Mouse (Mus musculus): Measurements from ENCODE around the gene Zfp142. TPM values are rescaled to one million over a fixed set of nuclear protein-coding genes. Genes with fewer than 3 reads are reported as not detected.

The Zfp142 gene
- total RNA-seq (2021), result 10 to 100 TPM; 15.7 to 15.8 TPM
- long read RNA-seq, experiment 1, partial matches to known transcripts, result 4 of 7 reads
- long read RNA-seq, experiment 1, other reads (novel, unspliced or antisense), result 3 of 7 reads
- long read RNA-seq, experiment 2, partial matches to known transcripts, result 10 of 11 reads
- long read RNA-seq, experiment 2, other reads (novel, unspliced or antisense), result 1 of 11 reads

DNA sequence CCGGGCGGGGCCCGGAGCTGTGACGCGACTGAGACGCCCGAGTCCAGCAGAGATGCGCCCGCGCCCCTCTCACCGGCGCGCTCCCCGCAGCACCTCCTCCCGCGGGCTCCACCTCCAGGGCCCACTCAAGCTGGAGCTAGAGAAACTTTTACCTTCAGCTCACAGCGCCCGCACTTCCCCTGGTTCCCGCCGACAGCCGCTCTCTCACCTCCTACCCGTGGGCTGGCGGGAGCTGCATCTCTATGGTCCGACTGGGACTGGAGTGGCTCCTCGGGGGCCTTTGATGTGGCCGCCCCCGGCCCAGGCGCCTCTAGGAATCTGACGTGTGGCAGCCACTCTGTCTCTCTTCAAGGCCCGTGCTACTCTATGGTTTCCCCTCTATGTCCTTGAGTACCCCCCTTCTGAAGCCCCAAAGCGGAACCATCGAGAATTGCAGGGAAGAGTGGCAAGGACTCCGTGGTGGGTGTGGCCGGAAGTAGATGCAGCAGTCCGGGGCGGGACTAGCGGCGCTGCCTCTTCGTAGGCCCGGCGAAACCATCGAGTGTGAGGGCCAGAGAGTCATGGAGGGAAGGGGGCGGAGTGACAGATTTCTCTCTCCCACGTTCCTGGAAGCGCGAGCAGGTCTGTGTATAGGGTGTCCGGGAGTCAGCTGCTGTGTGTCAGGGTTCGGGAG is at the start of gene Zfp142, which contains the start of gene Bcs1l:
TSS of gene Zfp142 (minus strand) at position 474 of the 673 bp plus-strand sequence.
TSS of gene Bcs1l (plus strand) at position 517 of the 673 bp plus-strand sequence.
- peak; percentile 90 to 99 for DNase-seq (ENCODE audit: low spot score in 2 of 2)

DNA sequence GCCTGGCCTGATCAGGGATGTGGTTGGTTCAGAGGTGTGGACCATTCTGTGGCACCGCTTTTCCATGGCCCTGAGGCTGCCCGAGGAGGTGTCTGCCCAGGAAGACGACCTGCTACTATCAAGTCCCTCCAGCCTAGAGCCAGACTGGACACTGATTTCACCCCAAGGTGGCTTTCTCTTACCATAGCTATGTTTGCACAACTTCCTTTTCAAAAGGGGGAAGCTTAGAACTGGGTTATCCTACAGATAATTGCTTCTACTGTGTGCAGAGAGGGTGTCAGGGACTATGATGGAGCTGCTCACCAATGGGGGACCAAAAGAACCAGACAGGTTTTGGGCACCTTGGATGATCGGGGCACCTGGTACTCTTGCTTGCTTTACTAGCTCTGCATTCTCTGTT is 44.7 kb upstream of the Zfp142 start:
- no peak for DNase-seq (ENCODE audit: low spot score in 2 of 2)

DNA sequence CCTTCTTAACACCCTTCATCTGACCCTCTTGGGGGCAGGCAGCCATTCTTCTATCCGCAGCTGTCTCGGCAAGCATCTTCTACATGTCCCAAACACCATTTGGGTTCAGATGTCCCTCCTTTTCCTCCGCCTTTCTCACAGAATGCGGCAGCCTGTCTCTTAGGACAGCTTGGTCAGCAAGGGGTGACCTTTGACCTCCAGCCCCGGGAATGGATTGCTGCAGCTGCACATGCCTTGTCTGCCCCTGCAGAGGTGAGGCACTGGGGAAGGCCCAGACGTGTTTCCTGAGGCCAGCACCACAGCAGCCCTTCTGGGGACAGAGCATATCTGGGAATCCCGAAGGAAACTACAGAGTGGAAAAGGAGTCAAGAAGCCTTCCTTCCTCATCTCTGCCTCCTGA is 40.0 kb upstream of the Zfp142 start:
- DNase-seq (ENCODE audit: low spot score in 2 of 2), result no peak

DNA sequence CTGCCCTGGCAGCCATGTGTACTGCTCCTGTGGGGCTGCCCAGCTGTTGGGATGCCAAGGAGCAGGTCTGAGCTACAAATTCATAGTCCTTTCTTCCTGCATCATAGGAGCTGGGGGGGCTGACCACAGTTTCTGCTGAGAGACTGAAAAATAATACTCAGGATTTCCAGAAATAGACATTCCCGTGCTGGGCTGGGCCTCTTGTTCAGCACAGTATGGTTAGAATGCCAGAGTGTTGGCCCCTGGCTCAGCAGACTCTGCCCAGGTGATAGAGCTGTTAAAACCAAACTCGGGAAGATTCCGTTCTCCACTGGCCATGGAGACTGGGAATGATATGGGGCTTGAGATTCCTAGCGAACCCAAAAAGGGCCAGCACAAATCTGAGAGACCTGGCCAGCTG is 38.0 kb upstream of the Zfp142 start:
- DNase-seq (ENCODE audit: low spot score in 2 of 2), result no peak

DNA sequence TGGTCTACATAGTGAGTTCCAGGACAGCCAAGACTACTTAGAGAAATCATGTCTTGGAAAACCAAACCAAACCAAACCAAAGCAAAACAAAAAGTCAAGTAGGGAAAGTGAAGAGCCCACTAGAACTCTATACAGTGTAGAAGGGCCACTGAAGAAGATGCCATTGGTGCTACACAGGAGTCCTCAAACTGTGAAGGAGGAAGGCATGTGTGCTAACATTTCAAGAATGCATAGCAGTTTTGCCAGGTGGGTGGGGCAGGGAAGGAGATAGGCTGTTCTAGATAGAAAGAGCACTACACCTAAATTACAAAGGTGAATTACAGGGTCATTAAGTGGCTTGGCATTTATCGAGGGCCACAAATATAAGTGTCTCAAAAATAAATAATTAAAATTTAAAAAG is 36.1 kb upstream of the Zfp142 start:
- DNase-seq (ENCODE audit: low spot score in 2 of 2), result no peak

DNA sequence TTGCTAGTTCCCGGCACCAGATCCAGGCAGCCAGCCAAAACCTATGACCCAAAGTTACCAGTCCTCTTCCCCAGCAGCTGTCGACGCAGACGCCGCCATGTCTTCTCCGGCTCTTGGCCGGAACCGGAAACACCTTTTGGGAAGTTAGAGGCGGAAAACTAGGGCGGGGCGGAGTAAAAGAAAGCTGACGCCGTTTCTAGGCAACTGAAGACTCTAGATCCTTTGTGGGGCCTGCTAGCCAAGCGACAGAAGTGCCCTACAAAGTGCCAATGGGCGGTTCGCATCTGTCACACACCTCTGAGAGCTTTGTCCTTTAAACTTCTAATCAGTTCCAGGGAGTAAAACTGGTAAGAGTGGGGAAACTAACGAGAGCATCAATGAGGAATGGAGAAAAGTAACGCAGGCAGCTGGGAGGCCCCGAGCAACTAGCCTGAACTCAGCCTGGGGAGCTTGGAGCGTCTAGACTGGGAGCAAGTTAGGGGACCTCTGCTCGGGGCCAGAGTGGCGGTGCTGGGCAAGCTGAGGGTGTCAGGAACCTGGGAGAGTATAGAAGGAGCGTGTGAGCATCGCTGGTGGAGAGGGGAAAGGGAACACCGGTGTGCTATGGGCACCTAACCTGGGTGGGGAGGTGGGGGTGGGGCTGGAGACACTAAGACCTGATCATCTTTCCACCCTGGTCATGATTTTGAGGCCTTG is 13.4 kb upstream of the Zfp142 start, which contains the start of the genes Rnf25 and Stk36:
TSS of gene Rnf25 (minus strand) at position 131 of the 696 bp plus-strand sequence.
TSS of gene Stk36 (plus strand) at position 179 of the 696 bp plus-strand sequence.
- DNase-seq (ENCODE audit: low spot score in 2 of 2), result peak; percentile 49 to 75

DNA sequence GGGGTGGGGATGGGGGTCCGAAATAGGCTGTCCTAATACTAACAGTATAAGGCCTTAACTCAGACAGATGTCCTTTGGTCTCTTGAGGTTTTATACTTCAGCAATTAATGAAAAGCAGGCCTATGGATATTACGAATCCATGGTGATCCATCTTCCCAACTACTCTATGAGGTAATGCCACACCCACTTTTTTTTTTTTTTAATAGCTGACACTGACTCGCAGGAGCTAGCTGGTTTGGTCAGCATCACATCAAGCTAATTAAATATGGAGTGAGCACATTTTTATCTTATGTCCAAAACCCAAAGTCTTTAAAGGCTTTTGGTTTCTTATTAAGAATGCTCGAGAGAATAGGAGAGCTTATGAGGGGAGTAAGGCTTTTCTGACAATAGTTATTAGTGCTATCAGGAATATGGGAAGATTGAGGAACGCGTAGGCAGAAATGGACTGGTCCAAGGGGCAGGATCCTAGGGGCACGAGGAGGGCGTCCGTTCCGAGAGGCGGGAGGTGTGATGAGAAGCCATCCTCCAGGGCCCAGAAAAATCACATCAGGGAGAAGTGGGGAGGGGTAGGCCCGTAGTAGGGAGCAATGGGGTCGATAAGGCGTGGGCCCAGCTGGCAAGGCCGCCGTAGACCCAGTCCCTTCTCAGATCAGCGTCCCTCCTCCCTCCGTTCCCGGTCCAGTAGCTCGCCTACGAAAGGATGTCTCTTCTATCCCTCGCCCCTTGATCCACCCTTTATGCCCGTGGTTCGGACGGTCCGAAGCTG is 12.6 kb upstream of the Zfp142 start:
- no peak for DNase-seq (ENCODE audit: low spot score in 2 of 2)

DNA sequence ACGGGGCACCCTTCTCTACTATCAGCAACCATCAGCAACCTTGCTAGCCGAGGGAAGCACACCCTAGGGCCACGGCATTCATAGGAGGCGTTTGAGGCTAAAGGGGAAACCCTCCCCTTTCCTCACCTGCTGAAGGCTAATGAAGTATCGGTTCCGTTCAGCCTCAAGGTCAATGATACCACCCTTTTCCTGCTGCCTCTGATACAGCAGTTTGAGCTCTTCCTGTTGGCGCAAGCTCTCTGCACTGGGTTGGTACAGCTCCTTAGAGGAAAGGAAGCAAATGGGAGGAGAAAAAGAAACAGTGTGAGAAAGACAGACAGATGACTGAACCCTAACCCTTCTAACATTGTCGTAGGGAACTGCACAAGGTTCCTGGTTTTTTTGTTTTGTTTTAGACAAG is 6.4 kb upstream of the Zfp142 start:
- DNase-seq (ENCODE audit: low spot score in 2 of 2), result no peak

DNA sequence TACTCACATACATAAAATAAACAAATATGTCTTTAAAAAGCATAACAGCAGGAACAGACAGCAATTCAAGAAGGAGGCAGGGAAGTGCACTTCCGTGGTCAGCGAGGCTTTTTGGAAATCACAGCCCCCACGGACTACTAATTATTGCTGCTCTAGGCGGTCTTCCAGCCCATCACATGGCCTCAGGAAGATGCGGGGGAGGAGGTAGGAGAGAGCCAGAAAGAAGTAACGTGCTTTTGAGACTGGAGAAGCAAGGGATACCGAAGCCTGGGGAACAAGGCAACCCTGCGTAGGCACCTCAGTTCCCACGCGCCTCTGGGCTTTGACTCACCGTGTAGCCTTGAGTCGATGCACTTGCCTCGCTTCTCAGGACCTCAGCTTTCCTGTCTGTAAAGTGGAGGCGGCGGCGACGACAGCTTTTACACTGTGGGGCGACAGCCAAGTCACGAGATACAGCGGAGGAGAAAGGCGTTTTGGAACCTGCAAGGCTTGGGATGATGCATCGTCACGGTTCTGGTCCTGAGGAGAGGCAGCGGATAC is 743 bp downstream of the Zfp142 start:
- no peak for DNase-seq (ENCODE audit: low spot score in 2 of 2)

DNA sequence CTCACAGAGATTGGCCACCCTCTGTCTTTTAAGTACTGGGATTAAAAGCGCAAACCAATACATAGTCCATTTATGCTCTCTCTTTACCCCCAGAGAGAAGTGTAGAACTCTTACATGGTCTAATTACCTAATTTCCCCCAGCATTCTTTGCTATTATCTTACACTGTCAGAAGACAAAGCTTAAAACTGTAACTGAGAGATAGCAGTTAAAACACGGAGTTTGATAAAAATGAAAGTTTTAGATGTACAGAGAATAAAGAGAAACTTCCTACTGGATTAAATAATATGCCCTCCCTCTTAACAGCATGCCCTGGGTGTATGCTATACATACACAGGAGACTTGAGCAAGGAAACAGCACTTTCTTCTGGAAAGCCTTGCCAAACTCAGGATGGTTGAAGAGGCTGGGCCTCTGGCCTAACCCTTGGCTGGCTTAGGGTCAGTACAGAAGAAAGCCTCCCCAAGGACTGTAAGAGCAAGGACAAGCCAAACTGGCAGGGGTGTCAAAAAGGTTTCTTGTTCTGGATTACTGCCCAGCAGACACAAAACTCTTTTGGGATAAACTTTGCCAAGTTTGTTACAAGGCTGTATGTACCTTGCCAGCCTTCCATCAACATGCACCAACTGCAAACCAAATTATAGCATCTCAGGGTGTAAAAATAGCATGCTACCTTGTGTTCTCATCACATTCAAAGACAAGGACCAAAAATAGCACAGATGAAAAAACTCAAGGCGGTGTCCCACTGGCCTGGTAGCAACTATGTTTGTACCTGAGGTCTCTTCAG is 3.2 kb downstream of the Zfp142 start:
- no peak for DNase-seq (ENCODE audit: low spot score in 2 of 2)

DNA sequence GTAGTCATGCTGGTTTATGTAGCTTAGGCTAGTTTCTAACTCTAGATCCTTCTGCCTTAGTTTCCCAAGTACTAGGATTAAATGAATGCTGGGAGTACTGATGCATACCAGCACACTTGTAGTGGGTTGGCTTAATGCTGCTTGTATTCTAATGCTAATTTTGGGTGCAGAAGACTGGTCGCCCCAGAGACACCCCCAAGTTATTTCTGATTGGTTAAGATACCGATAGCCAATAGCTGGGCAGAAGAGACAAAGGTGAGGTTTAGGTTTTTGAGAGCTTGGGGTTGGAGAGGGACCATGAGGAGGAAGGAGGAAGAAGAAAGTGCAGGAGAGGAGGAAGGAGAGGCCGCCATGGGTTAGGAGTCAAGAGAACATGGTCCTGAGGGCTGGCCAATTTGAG is 5.4 kb downstream of the Zfp142 start:
- no peak for DNase-seq (ENCODE audit: low spot score in 2 of 2)

DNA sequence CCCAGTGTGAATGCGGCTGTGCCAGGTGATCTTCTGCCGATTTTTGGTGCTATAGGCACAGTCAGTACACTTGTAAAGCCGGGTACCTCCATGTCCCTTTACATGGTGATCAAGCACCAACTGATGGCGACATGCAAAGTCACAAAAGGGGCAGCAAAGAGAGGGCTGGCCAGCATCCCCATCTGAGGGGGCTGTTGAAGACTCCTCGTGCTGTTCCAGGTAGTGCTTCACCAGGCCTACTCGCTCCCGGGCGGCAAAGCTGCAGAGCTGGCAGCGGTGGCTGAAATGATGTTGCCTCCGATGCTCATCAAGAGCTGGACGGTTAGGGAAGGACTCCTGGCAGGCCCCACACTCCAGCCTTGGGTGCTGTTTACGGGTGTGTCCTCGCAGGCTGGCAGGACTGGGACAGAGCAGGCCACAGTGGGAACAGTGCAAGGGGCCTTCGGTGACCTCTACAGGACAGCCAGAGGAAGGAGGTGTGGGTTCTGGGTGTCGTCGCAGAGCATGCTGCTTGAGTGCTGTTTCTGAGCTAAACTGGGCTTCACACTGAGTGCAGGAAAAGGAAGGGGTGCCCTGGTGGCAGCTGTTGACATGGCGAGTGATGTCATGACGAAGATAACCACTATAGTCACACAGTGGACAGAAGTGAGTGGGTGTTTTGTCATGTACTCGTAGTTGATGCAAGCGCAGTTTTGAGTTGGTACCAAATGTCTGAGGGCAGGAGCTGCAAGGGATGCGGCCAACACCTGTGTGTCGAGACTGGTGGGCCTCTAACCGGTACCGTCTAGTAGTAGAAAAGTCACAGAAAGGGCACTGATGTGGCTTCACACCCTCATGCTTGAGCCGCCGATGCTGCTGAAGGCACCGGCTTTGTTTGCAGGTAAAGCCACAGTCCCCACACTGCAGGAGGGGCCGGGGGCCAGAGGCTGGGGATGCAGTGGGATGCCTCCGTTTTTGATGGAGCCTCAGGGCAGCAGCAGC is 18.0 kb downstream of the Zfp142 start:
- no peak for DNase-seq (ENCODE audit: low spot score in 2 of 2)

DNA sequence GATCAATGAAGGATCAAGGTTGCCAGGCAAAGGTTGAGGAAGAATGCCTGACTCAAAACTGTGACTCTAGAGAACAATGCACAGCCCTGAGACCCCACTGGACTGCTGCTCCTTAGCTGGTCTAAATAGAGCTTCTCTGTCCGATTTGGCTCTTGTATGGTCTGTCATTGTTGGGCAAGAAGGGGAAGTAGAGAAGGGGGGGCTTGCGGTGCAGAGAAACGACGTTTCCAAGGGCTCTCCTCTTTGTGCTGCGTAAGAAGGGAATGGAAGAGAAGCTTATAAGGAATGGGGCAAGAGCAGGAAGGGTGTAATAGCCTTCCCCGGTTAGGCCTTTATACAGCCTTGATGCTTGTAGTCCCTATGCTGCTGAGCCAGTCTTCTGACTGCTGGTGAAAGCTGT is 22.2 kb downstream of the Zfp142 start:
- DNase-seq (ENCODE audit: low spot score in 2 of 2), result no peak

DNA sequence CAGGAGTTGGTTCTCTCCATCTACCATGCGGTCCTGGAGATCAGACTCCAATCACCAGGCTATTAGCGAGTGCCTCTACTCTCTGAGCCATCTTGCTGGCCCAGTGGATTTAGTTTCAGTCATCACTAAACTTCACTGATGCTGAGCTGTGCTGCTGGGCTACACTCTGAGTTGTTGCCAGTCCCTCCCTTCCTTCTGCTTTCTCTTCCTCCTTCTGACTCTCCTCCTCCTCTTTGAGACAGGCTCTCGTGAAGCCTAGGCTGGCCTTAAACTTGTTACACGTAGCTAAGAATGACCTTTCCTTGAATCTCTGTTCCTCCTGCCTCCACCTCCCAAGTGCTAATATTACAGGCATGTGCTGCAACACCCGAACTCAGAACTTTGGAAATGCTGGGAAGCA is 29.0 kb downstream of the Zfp142 start:
- no peak for DNase-seq (ENCODE audit: low spot score in 2 of 2)

DNA sequence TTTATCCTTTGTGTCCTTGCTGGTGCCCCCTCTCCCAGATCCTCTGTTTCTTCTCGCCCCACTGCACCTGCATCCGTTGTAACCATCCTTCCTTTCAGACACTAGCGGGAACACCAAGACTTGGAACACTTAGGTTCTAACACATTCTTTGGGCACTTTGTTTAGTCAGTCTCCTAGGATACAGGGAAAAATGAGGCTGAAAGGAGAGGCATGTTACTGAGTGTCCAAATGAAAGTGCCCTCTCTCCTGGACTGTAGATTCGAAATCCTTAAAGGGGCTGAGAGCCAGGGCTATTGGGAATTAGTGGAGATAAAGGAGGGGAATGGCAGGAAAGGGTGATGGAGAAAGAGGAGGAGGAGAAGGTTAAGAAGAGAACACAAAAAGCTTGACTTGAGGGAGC is 43.9 kb downstream of the Zfp142 start, which contains the start of gene Usp37:
TSS of gene Usp37 (minus strand) at position 101 of the 400 bp plus-strand sequence.
- no peak for DNase-seq (ENCODE audit: low spot score in 2 of 2)

DNA sequence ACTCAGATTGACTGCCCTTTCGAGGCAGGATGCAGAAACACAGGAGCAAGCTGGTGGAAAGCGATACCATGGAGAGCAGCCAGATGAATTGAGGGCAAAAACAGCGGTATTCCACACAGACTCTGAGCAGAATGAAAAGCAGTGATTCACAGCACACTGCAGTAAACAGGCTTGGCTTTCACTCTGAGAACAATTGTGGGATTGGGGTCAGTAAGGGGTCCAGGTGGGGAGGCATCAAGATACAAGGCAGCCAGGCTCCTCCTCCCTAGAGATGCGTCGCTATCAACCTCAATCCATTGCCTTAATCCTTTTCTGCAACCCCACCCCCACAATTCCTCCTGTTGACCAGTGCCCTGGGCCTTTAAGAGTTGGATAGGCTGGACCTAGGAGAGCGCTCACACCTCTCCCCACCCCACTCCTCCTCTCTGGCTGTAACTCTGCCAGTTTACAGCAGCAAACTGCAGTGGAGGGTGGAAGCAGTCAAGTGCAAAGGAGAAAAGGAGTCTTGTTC is 45.5 kb downstream of the Zfp142 start, which contains the start of gene Plcd4:
TSS of gene Plcd4 (plus strand) at position 438 of the 511 bp plus-strand sequence.
- no peak for DNase-seq (ENCODE audit: low spot score in 2 of 2)

DNA sequence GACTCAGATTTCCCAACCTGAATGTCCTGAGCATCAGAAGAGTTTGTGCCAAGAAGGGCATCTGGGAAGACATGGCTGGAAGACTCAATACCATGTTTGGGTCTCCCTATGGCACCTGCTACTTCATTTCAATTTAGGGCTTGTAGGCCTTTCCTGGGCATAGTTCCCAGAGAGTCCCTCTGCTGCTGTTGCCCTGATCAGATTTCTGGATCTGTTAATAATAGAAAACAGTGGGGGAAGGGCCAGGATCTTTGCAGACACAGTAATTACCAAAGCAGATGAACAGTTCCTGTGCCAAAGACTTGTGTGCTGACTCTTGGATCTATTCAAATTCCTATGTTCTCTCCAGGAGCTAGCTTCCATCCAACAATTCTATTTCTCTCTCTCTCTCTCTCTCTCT is 49.4 kb downstream of the Zfp142 start:
- no peak for DNase-seq (ENCODE audit: low spot score in 2 of 2)

DNA sequence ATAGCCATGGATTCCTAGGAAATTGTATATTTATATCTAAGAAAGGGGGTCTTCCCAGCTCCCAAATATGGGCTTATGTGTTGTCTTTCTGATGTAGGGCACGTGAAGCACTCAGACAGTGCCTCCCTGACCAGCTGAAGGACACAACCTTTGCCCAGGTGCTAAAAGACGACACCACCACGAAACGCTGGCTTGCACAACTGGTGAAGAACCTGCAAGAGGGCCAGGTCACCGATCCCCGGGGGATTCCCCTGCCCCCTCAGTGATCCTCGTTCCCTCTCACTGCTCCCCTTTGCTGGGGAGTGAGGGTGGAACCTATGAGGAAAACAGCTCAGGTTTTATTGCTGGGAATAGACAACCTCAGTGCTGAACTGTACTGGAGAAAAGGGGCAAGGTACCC is 59.5 kb downstream of the Zfp142 start:
- DNase-seq (ENCODE audit: low spot score in 2 of 2), result no peak

DNA sequence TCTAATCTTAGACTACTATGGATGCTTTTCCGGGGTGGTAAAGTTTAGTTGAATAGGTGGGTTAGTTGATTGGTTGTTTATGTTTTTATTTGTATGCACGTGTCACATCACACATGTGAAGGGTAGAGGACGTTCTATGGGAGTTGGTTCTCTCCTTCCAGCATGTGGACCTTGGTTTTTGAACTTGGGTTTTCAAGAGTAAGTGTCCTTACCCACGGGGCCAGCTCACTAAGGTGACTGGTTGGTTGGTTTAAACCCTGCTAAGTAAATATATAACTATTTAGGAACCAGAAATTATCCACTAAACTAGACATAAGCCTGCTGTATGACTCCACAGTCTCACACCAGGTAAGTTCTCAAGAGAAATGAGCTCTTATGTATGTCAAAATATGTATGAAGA is 63.3 kb downstream of the Zfp142 start:
- no peak for DNase-seq (ENCODE audit: low spot score in 2 of 2)

Measured in adrenal gland, postnatal 4 days (tissue).